Mouse (Mus musculus) embryonic facial prominence, embryonic 11.5 days (tissue): ENCODE results near the gene Sigirr. TPM values are rescaled to one million over a fixed set of nuclear protein-coding genes. Genes with fewer than 3 reads are reported as not detected.

ENCODE experiments used
- ATAC-seq: fragments of 200-750 bp; cut with Nextera tagmentation; replicated peaks from 2 replicates; pipeline ENCODE4 v1.8.0; 2017; ENCODE audit warnings: low read depth; ENCODE audit not compliant: insufficient number of reproducible peaks, low FRiP score, low TSS enrichment
- DNase-seq: peaks from one replicate; pipeline ENCODE4 v3.0.0-alpha.2; 2015; ENCODE audit warnings: low spot score
- H3K27ac ChIP-seq: fragments of 300-500 bp; sonication (generic); replicated peaks from 2 replicates; pipeline ENCODE4 v1.5.1; 2014; ENCODE audit warnings: mild to moderate bottlenecking, low read depth, low read length, control low read depth
- H3K27me3 ChIP-seq: fragments of 300-500 bp; sonication (generic); 2 replicates; pipeline ENCODE4 v1.6.1; 2014; ENCODE audit warnings: mild to moderate bottlenecking, low read length, moderate library complexity, mixed read lengths; ENCODE audit not compliant: control insufficient read depth, insufficient read depth
- H3K36me3 ChIP-seq: fragments of 300-500 bp; sonication (generic); replicated peaks from 2 replicates; pipeline ENCODE4 v1.6.1; 2014; ENCODE audit warnings: low read depth, mild to moderate bottlenecking, low read length, moderate library complexity, mixed read lengths; ENCODE audit not compliant: control insufficient read depth, insufficient read depth
- H3K4me1 ChIP-seq: fragments of 300-500 bp; sonication (generic); 2 replicates; pipeline ENCODE4 v1.6.1; 2014; ENCODE audit warnings: low read length, mixed read lengths; ENCODE audit not compliant: control insufficient read depth, insufficient read depth
- H3K4me2 ChIP-seq: fragments of 300-500 bp; sonication (generic); 2 replicates; pipeline ENCODE4 v1.6.1; 2014; ENCODE audit warnings: low read depth, mild to moderate bottlenecking, control low read depth, low read length, moderate library complexity
- H3K4me3 ChIP-seq: fragments of 300-500 bp; sonication (generic); 2 replicates; pipeline ENCODE4 v1.5.1; 2014; ENCODE audit warnings: low read depth, low read length, control low read depth
- H3K9ac ChIP-seq: fragments of 300-500 bp; sonication (generic); replicated peaks from 2 replicates; pipeline ENCODE4 v1.6.1; 2014; ENCODE audit warnings: mild to moderate bottlenecking, control low read depth, low read length
- H3K9me3 ChIP-seq: fragments of 300-500 bp; sonication (generic); replicated peaks from 2 replicates; pipeline ENCODE4 v1.6.1; 2016; ENCODE audit warnings: mild to moderate bottlenecking, low read length, inconsistent platforms, mixed read lengths; ENCODE audit not compliant: control insufficient read depth
- WGBS: fragments of 180-500 bp; shearing (Covaris S2); extraction: QIAGEN DNeasy Blood & Tissue Kit; methylation state at CpG from one replicate; pipeline ENCODE4 v1.1.7; 2014; 5-methylcytosine and 5-hydroxymethylcytosine counted together
- polyA plus RNA-seq: library from polyadenylated mRNA; unstranded; fragments of >200 nt; fragmentation: Nextera tagmentation; extraction: Ambion mirVana; gene quantifications from 2 replicates; pipeline ENCODE4 v1.2.1, GENCODE M21; 2014

Gene Sigirr
- polyA plus RNA-seq, 1 experiment from 2014 or later: 1.6 TPM

DNA sequence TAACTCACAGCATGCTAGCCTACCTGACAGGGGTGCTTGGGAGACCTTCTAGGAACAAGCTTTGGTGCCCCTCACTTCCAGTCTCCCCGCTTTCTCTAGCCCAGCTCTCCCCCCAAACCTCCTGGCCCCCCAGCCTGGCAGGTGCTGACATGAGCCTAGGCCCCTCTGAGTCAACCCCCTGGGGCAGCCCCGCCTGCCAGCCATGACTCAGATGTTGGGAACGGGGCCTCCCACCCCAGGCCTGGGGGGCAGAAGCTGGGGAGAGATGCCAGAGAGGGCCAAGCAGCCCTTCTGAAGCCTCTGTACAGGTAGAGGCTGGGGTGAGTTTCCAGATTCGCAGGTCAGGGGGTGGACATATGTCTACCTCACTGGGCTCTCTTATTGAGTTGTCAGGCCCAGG, 21.5 kb downstream of the Sigirr start:
- H3K4me3 ChIP-seq: no peak overlapping the region
- ATAC-seq: no peak
- H3K4me2 ChIP-seq: no peak overlapping the region
- 72% methylated on average over 4 of the region's 4 CpGs for WGBS
- H3K9ac ChIP-seq: no peak overlapping the region
- DNase-seq: no peak
- no peaks in the 10 kb centered on the region for H3K4me1 ChIP-seq
- H3K36me3 ChIP-seq: no peaks in the 10 kb centered on the region
- no peak overlapping the region for H3K27ac ChIP-seq
- H3K27me3 ChIP-seq: no peaks in the 10 kb centered on the region
- H3K9me3 ChIP-seq: no peaks in the 10 kb centered on the region

DNA sequence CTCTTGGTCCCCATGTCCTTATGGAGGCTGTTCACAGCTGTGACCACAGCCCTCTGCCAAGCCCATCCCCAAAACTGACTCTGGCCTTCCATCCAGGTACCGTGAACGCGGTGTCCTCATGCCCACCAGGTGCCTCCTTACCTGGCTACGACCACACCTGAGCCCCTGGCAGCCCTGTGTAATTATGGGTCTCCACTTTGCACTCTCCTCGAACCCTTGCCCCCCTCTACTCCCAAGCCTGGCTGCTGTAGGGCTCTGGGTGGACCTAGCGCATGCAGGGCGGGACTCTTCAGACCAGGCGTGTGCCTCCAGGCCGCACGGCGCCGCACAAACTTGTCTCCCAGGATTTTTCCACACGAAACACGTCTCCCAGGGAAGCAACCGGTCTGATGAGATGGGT, 22.5 kb downstream of the Sigirr start, which contains the start of gene Pkp3:
Gene Pkp3, plus strand, starts transcription at position 378 of the 400 bp plus-strand sequence.
- H3K36me3 ChIP-seq: no peaks in the 10 kb centered on the region
- no peaks in the 10 kb centered on the region for H3K9me3 ChIP-seq
- H3K27ac ChIP-seq: no peak within 1 kb of the TSS
- DNase-seq (no peak), ATAC-seq (no peak)
- H3K4me2 ChIP-seq: no peak within 1 kb of the TSS
- H3K4me3 ChIP-seq: no peak within 1 kb of the TSS
- H3K27me3 ChIP-seq: no peaks in the 10 kb centered on the region
- 88% methylated on average over 15 of the region's 15 CpGs for WGBS
- H3K4me1 ChIP-seq: no peaks in the 10 kb centered on the region
- H3K9ac ChIP-seq: no peak within 1 kb of the TSS

DNA sequence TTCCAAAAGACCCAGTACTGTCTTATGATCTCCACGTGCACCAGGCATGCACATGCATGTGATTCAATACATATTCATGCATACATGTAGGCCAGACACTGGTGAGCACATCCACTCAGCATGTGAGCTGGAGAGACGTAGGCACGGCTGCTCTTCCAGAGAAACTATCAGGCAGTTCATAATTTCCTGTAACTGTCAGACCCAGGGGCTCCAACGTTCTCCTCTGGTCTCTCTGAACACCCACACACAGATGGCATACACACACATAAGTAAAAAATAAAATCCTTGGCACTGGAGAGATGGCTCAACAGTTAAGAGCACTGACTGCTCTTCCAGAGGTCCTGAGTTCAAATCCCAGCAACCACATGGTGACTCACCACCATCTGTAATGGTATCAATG, 26.6 kb downstream of the Sigirr start:
- DNase-seq (no peak), ATAC-seq (no peak)
- Histone ChIP-seq H3K9me3 (no peaks in the 10 kb centered on the region), H3K4me1 (peaks cover 3% of the 10 kb centered on the region; the same call in 1 of the 2 replicates), H3K4me3 (no peak overlapping the region), H3K4me2 (no peak overlapping the region), H3K27me3 (peaks cover 11% of the 10 kb centered on the region), H3K36me3 (no peaks in the 10 kb centered on the region), H3K9ac (no peak overlapping the region), H3K27ac (no peak overlapping the region)
- WGBS: 84% methylated on average over 4 of the region's 4 CpGs

DNA sequence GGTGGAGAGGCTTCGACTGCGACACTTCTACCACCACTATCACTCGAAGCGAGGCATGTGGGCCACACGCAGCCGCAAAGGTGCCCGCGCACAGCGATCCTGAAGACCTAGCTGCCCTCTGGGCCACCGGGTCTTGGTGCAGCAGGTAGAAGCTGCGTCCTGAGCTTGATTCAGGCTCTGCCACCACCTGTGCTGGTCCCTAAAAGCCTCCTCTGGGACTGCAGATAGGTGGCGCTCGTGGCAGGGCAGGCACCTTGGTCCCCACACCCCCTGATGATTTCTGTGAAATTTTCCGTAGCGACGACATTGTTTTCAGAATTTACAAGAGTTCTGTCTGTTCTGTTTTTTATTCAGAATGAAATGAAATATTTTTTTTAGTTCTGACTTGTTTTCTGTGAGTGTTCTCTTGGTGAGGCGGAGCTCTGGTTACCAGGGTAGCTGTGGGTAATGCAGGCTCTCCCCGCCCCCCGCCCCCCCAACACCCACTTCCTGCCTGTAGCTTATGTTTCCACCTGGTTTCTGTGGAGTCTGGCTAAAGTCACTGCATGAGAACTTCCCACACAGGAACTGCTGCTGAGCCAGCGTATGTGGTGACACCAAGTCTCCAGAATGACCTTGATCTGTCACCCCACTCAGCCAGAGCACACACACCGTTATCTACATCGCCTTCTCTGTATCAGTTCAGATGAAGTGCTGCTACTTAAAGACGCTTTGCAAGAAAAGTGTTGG, 28.2 kb downstream of the Sigirr start:
- peaks cover 3% of the 10 kb centered on the region; the same call in 1 of the 2 replicates for H3K4me1 ChIP-seq
- no peak overlapping the region for H3K27ac ChIP-seq
- no peaks in the 10 kb centered on the region; the same call in 1 of the 2 replicates for H3K36me3 ChIP-seq
- WGBS: 36% methylated on average over 23 of the region's 23 CpGs
- no peak overlapping the region for H3K4me2 ChIP-seq
- no peak overlapping the region for H3K4me3 ChIP-seq
- DNase-seq (peak; percentile 32), ATAC-seq (no peak)
- no peak overlapping the region for H3K9ac ChIP-seq
- H3K9me3 ChIP-seq: no peaks in the 10 kb centered on the region
- peaks cover 11% of the 10 kb centered on the region for H3K27me3 ChIP-seq

DNA sequence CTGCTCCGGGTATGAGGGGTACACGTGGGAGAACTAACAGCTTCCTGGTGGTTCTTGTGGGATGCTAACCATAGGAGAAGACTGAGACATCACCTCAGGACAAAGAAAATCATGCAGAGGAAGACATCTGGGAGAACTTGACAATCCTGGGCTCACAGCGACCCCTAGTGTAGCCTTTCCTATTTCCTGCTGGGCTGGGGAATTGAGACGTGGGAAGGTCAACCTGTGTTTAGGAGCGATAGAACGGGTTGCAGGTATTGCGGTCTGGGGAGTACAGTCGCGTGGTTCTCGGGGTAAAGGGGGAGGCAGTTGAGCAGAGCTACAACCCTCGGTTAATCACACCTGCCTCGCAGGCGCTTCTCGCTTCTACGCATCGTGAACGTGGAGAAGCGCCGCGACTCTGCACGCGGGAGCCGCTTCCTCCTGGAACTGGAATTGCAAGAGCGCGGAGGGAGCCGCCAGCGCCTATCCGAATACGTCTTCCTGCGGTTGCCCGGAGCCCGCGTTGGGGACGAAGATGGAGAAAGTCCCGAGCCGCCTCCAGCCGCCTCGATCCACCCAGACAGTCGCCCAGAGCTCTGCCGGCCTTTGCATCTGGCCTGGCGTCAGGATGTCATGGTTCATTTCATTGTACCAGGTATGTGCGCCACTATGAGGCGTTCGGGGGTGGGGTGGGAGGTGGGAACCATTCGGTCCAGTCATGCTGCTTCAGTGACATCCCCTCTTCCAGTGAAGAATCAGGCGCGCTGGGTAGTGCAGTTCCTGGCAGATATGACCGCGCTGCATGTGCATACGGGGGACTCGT, 30.1 kb downstream of the Sigirr start:
- WGBS: 1% methylated on average over 51 of the region's 51 CpGs
- Histone ChIP-seq H3K4me3 (peak overlapping the region; percentile 2), H3K4me1 (peaks cover 3% of the 10 kb centered on the region; the same call in 1 of the 2 replicates), H3K27me3 (peaks cover 11% of the 10 kb centered on the region), H3K9ac (peak overlapping the region; percentile 56), H3K36me3 (no peaks in the 10 kb centered on the region; the same call in 1 of the 2 replicates), H3K9me3 (no peaks in the 10 kb centered on the region), H3K4me2 (peak overlapping the region; percentile 37), H3K27ac (no peak overlapping the region)
- ATAC-seq (peak; percentile 41), DNase-seq (peak; percentile 94)

DNA sequence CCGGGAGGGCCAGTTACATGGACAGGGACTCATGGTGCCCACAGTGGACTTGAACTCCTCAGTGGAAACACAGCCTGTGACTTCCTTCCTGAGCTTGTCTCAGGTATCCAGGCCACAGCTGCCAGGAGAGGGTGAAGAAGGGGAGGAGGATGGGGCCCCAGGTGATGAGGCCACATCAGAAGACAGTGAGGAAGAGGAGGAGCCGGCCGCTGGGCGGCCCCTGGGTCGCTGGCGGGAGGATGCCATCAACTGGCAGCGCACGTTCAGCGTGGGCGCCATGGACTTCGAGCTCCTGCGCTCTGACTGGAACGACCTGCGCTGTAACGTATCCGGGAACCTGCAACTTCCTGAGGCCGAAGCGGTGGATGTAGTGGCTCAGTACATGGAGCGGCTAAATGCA, 32.0 kb downstream of the Sigirr start:
- no peak for DNase-seq
- ATAC-seq: no peak
- peaks cover 11% of the 10 kb centered on the region for H3K27me3 ChIP-seq

DNA sequence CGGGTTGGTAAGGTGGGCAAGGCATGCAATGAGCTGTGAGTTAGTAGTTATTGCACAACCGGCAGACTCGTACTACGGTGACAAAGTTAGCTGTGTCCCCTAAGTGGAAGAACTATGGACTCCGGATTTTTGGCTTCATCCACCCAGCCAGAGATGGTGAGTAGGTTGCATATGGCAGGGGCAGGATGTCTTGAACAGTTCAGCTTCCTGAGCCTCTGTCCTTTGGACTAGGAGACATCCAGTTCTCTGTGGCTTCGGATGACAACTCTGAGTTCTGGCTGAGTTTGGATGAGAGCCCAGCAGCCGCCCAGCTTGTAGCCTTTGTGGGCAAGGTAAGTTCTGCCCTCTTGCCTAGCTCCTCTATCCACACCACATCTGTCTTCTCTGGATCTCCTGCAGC, 35.8 kb downstream of the Sigirr start:
- Histone ChIP-seq H3K27me3 (no peaks in the 10 kb centered on the region), H3K27ac (no peak overlapping the region), H3K4me3 (no peak overlapping the region), H3K36me3 (peaks cover 3% of the 10 kb centered on the region), H3K9me3 (no peaks in the 10 kb centered on the region), H3K9ac (no peak overlapping the region), H3K4me2 (no peak overlapping the region), H3K4me1 (no peaks in the 10 kb centered on the region; the same call in 1 of the 2 replicates)
- ATAC-seq: no peak
- no peak for DNase-seq
- 96% methylated on average over 7 of the region's 7 CpGs for WGBS

More for the DNA sequence above, 32.0 kb downstream of the Sigirr start:
- Histone ChIP-seq H3K4me2 (no peak overlapping the region), H3K4me3 (no peak overlapping the region), H3K9me3 (no peaks in the 10 kb centered on the region), H3K27ac (no peak overlapping the region), H3K36me3 (peaks cover 3% of the 10 kb centered on the region), H3K9ac (no peak overlapping the region), H3K4me1 (peaks cover 3% of the 10 kb centered on the region; the same call in 1 of the 2 replicates)
- 71% methylated on average over 19 of the region's 19 CpGs for WGBS

DNA sequence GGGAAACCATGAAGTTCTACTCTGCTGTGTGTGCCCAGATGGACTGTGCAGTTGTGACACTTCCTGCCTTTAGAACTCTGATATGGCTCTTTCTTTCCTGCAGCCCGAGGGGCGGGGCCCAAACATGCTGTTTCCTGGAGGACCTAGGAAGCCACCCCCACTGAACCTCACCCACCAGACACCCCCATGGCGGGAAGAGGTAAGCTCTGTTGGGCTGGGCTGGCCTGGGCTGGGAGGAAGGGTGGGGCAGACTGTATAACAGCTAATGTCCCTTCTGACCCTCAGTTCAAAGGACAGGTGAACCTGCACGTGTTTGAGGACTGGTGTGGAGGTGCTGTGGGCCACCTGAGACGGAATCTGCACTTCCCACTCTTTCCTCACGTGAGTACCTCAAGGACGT, 36.2 kb downstream of the Sigirr start:
- no peaks in the 10 kb centered on the region for H3K9me3 ChIP-seq
- ATAC-seq: no peak
- peaks cover 3% of the 10 kb centered on the region for H3K36me3 ChIP-seq
- no peak overlapping the region for H3K27ac ChIP-seq
- DNase-seq: no peak
- H3K27me3 ChIP-seq: no peaks in the 10 kb centered on the region
- no peaks in the 10 kb centered on the region; the same call in 1 of the 2 replicates for H3K4me1 ChIP-seq
- no peak overlapping the region for H3K9ac ChIP-seq
- no peak overlapping the region for H3K4me3 ChIP-seq
- WGBS: 85% methylated on average over 7 of the region's 7 CpGs
- H3K4me2 ChIP-seq: no peak overlapping the region
